Mouse (Mus musculus): ENCODE data around the gene Cplx3.
A peak's percentile ranks its signal among the peaks of the same experiment; 100 is the strongest.

The Cplx3 gene

GRCm38 (mm10) chr9:57606139-57606851 lies at the start of gene Cplx3:
Gene Cplx3, minus strand, starts transcription at chr9:57606281.
- peak; percentile 72 for DNase-seq (ENCODE audit: extremely low spot score)

- peak; percentile 95 for DNase-seq (ENCODE audit: extremely low spot score)
Observed at GRCm38 (mm10) chr9:57655749-57656148, 49.7 kb upstream of the Cplx3 start.

GRCm38 (mm10) chr9:57654966-57655365 lies 48.9 kb upstream of the Cplx3 start:
- no peak for DNase-seq (ENCODE audit: extremely low spot score)

GRCm38 (mm10) chr9:57653283-57653682 lies 47.2 kb upstream of the Cplx3 start, which contains the start of gene Csk:
Gene Csk, minus strand, starts transcription at chr9:57653631.
- DNase-seq (ENCODE audit: extremely low spot score) = no peak

GRCm38 (mm10) chr9:57652855-57653254 lies 46.8 kb upstream of the Cplx3 start:
- DNase-seq (ENCODE audit: extremely low spot score) = peak; percentile 42

- DNase-seq (ENCODE audit: extremely low spot score) = no peak
Observed at GRCm38 (mm10) chr9:57652351-57652750, 46.3 kb upstream of the Cplx3 start.

GRCm38 (mm10) chr9:57650786-57651311 lies 44.8 kb upstream of the Cplx3 start:
- DNase-seq (ENCODE audit: extremely low spot score) = no peak

- DNase-seq (ENCODE audit: extremely low spot score) = no peak
Observed at GRCm38 (mm10) chr9:57650130-57650785, 44.2 kb upstream of the Cplx3 start.

- DNase-seq (ENCODE audit: extremely low spot score) = no peak
Observed at GRCm38 (mm10) chr9:57647286-57648108, 41.4 kb upstream of the Cplx3 start.

- no peak for DNase-seq (ENCODE audit: extremely low spot score)
Observed at GRCm38 (mm10) chr9:57646551-57647103, 40.5 kb upstream of the Cplx3 start.

- peak; percentile 94 for DNase-seq (ENCODE audit: extremely low spot score)
Observed at GRCm38 (mm10) chr9:57644944-57645893, 39.1 kb upstream of the Cplx3 start.

GRCm38 (mm10) chr9:57644442-57644943 lies 38.4 kb upstream of the Cplx3 start:
- DNase-seq (ENCODE audit: extremely low spot score) = peak; percentile 46

GRCm38 (mm10) chr9:57643856-57644180 lies 37.7 kb upstream of the Cplx3 start:
- DNase-seq (ENCODE audit: extremely low spot score) = no peak

- no peak for DNase-seq (ENCODE audit: extremely low spot score)
Observed at GRCm38 (mm10) chr9:57643169-57643855, 37.2 kb upstream of the Cplx3 start.

- DNase-seq (ENCODE audit: extremely low spot score) = no peak
Observed at GRCm38 (mm10) chr9:57641775-57642550, 35.9 kb upstream of the Cplx3 start.

GRCm38 (mm10) chr9:57641022-57641421 lies 34.9 kb upstream of the Cplx3 start:
- DNase-seq (ENCODE audit: extremely low spot score) = no peak

- no peak for DNase-seq (ENCODE audit: extremely low spot score)
Observed at GRCm38 (mm10) chr9:57640384-57640783, 34.3 kb upstream of the Cplx3 start.

GRCm38 (mm10) chr9:57639661-57640328 lies 33.7 kb upstream of the Cplx3 start:
- DNase-seq (ENCODE audit: extremely low spot score) = no peak

Measured in embryo, embryonic 9.5 days (tissue).